Mouse (Mus musculus) midbrain, embryonic 11.5 days (tissue): ENCODE data around the gene Tmem269. TPM values are rescaled to one million over a fixed set of nuclear protein-coding genes. Genes with fewer than 3 reads are reported as not detected.

Experiments
- ATAC-seq: fragments of 200-750 bp; cut with Nextera tagmentation; 2 replicates; pipeline ENCODE4 v1.8.0; 2017; ENCODE audit warnings: moderate TSS enrichment, moderate library complexity; ENCODE audit not compliant: low FRiP score
- DNase-seq: peaks from one replicate; pipeline ENCODE4 v3.0.0; 2015; ENCODE audit warnings: low spot score; ENCODE audit errors: missing footprints
- H3K27ac ChIP-seq: fragments of 300-500 bp; sonication (generic); 2 replicates; pipeline ENCODE4 v1.5.1; 2014; ENCODE audit warnings: low read depth, low read length
- H3K27me3 ChIP-seq: fragments of 300-500 bp; sonication (generic); 2 replicates; pipeline ENCODE4 v1.6.1; 2014; ENCODE audit warnings: mild to moderate bottlenecking, low read length, moderate library complexity, mixed read lengths; ENCODE audit not compliant: control insufficient read depth, insufficient read depth
- H3K36me3 ChIP-seq: fragments of 300-500 bp; sonication (generic); 2 replicates; pipeline ENCODE4 v1.6.1; 2014; ENCODE audit warnings: mild to moderate bottlenecking, low read length, moderate library complexity, mixed read lengths; ENCODE audit not compliant: control insufficient read depth, insufficient read depth
- H3K4me1 ChIP-seq: fragments of 300-500 bp; sonication (generic); 2 replicates; pipeline ENCODE4 v1.6.1; 2014; ENCODE audit warnings: low read length; ENCODE audit not compliant: control insufficient read depth, insufficient read depth
- H3K4me2 ChIP-seq: fragments of 300-500 bp; sonication (generic); 2 replicates; pipeline ENCODE4 v1.6.1; 2014; ENCODE audit warnings: mild to moderate bottlenecking, moderate library complexity
- H3K4me3 ChIP-seq: fragments of 300-500 bp; sonication (generic); 2 replicates; pipeline ENCODE4 v1.5.1; 2014; ENCODE audit warnings: low read depth, low read length
- H3K9ac ChIP-seq: fragments of 300-500 bp; sonication (generic); 2 replicates; pipeline ENCODE4 v1.6.1; 2014; ENCODE audit warnings: low read length
- H3K9me3 ChIP-seq: fragments of 300-500 bp; sonication (generic); 2 replicates; pipeline ENCODE4 v1.6.1; 2016; ENCODE audit warnings: low read length; ENCODE audit not compliant: control insufficient read depth
- WGBS: fragments of 180-500 bp; shearing (Covaris S2); extraction: QIAGEN DNeasy Blood & Tissue Kit; methylation state at CpG from one replicate; pipeline ENCODE4 v1.1.7; 2014; 5-methylcytosine and 5-hydroxymethylcytosine counted together
- polyA plus RNA-seq: library from polyadenylated mRNA; unstranded; fragments of >200 nt; fragmentation: Nextera tagmentation; extraction: Ambion mirVana; gene quantifications from 2 replicates; pipeline ENCODE4 v1.2.1, GENCODE M21; 2014

The Tmem269 gene
- polyA plus RNA-seq, 1 experiment from 2014 or later, result 0.31 TPM

GRCm38 (mm10) chr4:119191273-119191672 is 26.7 kb downstream of the Tmem269 start:
- Histone ChIP-seq H3K4me3 (no peak overlapping the region), H3K4me1 (peaks cover 4% of the 10 kb centered on the region), H3K9me3 (no peaks in the 10 kb centered on the region), H3K4me2 (no peak overlapping the region; the same call in 1 of the 2 replicates), H3K27ac (no peak overlapping the region), H3K9ac (no peak overlapping the region), H3K27me3 (no peaks in the 10 kb centered on the region), H3K36me3 (no peaks in the 10 kb centered on the region)
- ATAC-seq (no peak), DNase-seq (no peak)
- WGBS, result 77% methylated on average over 3 of the region's 3 CpGs

DNA sequence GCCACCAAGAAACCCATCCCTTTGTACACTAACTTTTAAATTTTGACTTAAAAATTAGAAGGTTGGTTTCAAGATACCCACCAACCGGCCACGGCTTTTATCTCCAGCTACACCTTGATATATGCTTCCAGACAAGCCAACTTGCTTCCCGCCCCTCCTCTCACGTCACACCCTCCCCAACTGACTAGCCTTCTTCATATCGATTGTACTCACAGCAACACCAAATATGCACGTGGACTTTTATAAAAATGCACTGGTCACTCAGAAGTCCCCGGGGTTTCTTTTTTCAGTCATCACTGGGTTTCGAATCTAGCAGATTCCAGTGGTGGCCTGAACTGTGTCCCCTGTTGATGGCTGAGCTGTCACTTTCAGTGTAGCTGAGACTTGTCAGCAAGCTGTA is 27.4 kb downstream of the Tmem269 start:
- no peaks in the 10 kb centered on the region for H3K36me3 ChIP-seq
- H3K9ac ChIP-seq, result no peak overlapping the region
- 83% methylated on average over 8 of the region's 8 CpGs for WGBS
- H3K4me2 ChIP-seq, result peak overlapping the region; percentile 4; the same call in 1 of the 2 replicates
- no peak overlapping the region for H3K27ac ChIP-seq
- H3K4me1 ChIP-seq, result no peaks in the 10 kb centered on the region
- H3K27me3 ChIP-seq, result no peaks in the 10 kb centered on the region
- no peak for DNase-seq
- ATAC-seq, result no peak
- H3K9me3 ChIP-seq, result no peaks in the 10 kb centered on the region
- no peak overlapping the region for H3K4me3 ChIP-seq

GRCm38 (mm10) chr4:119189864-119190263 is 28.2 kb downstream of the Tmem269 start, which contains the start of gene Ermap:
Gene Ermap, minus strand, starts transcription at chr4:119190011.
- 0 out of 2 replicates have a peak within 1 kb of the TSS, but pooled peaks have one; percentile 30 for H3K27ac ChIP-seq
- H3K4me1 ChIP-seq, result no peaks in the 10 kb centered on the region
- H3K27me3 ChIP-seq, result no peaks in the 10 kb centered on the region
- no peak for DNase-seq
- 77% methylated on average over 6 of the region's 6 CpGs for WGBS
- H3K9me3 ChIP-seq, result no peaks in the 10 kb centered on the region
- H3K36me3 ChIP-seq, result no peaks in the 10 kb centered on the region
- ATAC-seq, result no peak
- H3K9ac ChIP-seq, result no peak within 1 kb of the TSS
- no peak within 1 kb of the TSS for H3K4me3 ChIP-seq
- peak within 1 kb of the TSS; percentile 4; the same call in 1 of the 2 replicates for H3K4me2 ChIP-seq

- H3K27me3 ChIP-seq, result no peaks in the 10 kb centered on the region
- ATAC-seq (no peak), DNase-seq (no peak)
- H3K4me2 ChIP-seq, result no peak overlapping the region
- 57% methylated on average over 6 of the region's 6 CpGs for WGBS
- H3K36me3 ChIP-seq, result no peaks in the 10 kb centered on the region
- no peaks in the 10 kb centered on the region for H3K9me3 ChIP-seq
- 0 out of 2 replicates have a peak overlapping the region, but pooled peaks have one; percentile 30 for H3K27ac ChIP-seq
- H3K4me1 ChIP-seq, result no peaks in the 10 kb centered on the region
- H3K4me3 ChIP-seq, result no peak overlapping the region
- H3K9ac ChIP-seq, result no peak overlapping the region
Measured at GRCm38 (mm10) chr4:119189392-119189791, 28.6 kb downstream of the Tmem269 start.

- Histone ChIP-seq H3K27ac (no peak overlapping the region), H3K4me2 (no peak overlapping the region), H3K27me3 (no peaks in the 10 kb centered on the region), H3K4me3 (no peak overlapping the region), H3K9me3 (no peaks in the 10 kb centered on the region), H3K9ac (no peak overlapping the region), H3K4me1 (no peaks in the 10 kb centered on the region), H3K36me3 (no peaks in the 10 kb centered on the region)
- 58% methylated on average over 11 of the region's 11 CpGs for WGBS
- no peak for ATAC-seq
- peak; percentile 28 for DNase-seq
Measured at GRCm38 (mm10) chr4:119188060-119188785, 29.8 kb downstream of the Tmem269 start.

- Histone ChIP-seq H3K27me3 (no peaks in the 10 kb centered on the region), H3K9me3 (no peaks in the 10 kb centered on the region), H3K27ac (no peak overlapping the region), H3K9ac (no peak overlapping the region), H3K4me3 (no peak overlapping the region), H3K36me3 (no peaks in the 10 kb centered on the region), H3K4me2 (no peak overlapping the region), H3K4me1 (no peaks in the 10 kb centered on the region)
- WGBS, result 82% methylated on average over 4 of the region's 4 CpGs
- DNase-seq, result no peak
- ATAC-seq, result no peak
Measured at GRCm38 (mm10) chr4:119185771-119186170, 32.2 kb downstream of the Tmem269 start.

DNA sequence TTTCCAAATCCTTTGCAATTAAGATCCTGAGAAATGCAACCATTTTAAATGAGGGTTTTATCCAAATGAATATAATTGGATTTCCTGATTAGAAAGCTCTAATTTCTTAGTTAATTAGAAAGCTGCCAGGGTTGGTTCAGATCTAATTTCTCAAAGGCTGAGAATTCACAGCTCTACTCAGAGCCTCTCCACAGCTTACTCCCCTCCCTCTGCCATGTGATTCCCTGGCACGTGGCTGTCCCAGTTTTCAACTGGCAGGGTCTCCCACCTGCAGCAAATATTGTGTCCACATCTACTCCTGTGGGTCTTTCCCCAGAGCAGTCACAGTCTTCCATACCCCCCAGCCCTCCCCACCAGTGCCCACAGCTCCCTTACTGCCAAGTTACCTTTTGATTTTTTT is 34.5 kb downstream of the Tmem269 start:
- Histone ChIP-seq H3K27me3 (no peaks in the 10 kb centered on the region), H3K36me3 (no peaks in the 10 kb centered on the region), H3K4me2 (no peak overlapping the region), H3K9ac (no peak overlapping the region), H3K4me1 (no peaks in the 10 kb centered on the region), H3K27ac (no peak overlapping the region), H3K4me3 (no peak overlapping the region), H3K9me3 (no peaks in the 10 kb centered on the region)
- ATAC-seq (no peak), DNase-seq (no peak)
- 43% methylated on average over 1 of the region's 1 CpGs for WGBS

DNA sequence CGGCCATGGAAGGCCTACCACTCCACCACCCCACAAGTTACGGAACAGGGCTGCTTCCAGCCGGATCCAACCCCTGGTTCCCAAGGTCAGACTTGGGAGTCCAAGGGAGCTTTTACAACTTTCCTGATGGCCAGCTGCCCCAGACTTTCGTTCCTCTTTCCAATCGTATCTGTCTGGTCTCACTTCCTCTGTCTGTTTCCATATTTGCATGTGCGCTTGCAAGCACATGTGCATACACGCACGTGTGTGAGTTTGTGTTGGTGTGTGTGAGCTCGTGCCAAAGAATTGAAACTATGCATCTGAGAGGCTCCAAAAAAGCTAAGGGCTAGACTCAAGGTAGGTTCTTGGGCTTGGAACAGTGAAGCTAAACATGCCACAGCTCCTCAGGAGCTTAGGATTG is 36.6 kb downstream of the Tmem269 start:
- no peak overlapping the region for H3K27ac ChIP-seq
- ATAC-seq, result no peak
- H3K27me3 ChIP-seq, result no peaks in the 10 kb centered on the region
- 89% methylated on average over 9 of the region's 9 CpGs for WGBS
- H3K9me3 ChIP-seq, result no peaks in the 10 kb centered on the region
- H3K4me3 ChIP-seq, result no peak overlapping the region
- no peaks in the 10 kb centered on the region for H3K36me3 ChIP-seq
- H3K4me2 ChIP-seq, result no peak overlapping the region
- no peak for DNase-seq
- no peaks in the 10 kb centered on the region for H3K4me1 ChIP-seq
- no peak overlapping the region for H3K9ac ChIP-seq

DNA sequence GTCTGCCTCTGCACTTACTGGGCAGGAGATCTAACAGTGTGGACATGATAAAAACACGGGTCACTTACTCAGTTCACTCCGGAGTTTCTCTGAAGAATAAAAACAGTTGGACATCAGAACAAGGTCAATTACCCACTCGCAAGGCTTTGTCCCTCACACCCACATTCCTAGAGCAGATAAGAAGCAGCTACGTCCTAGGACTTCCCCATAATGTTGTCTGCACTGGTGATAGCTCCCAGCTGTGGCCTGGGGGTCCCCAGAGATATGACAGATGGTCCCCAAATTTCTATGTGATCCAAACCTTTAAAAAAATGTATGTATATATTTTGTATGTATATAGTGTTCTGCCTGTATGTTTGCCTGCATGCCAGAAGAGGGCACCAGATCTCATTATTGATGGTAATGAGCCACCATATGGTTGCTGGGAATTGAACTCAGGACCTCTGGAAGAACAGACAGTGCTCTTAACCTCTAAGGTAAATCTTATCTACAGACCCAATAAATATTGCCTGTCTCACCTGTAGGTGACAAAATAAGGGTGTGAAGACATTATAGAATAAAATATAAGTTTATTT is 37.8 kb downstream of the Tmem269 start:
- no peak overlapping the region for H3K4me2 ChIP-seq
- DNase-seq (no peak), ATAC-seq (no peak)
- WGBS, result 55% methylated on average over 4 of the region's 4 CpGs
- H3K4me1 ChIP-seq, result no peaks in the 10 kb centered on the region
- H3K9me3 ChIP-seq, result no peaks in the 10 kb centered on the region
- H3K4me3 ChIP-seq, result no peak overlapping the region
- H3K36me3 ChIP-seq, result no peaks in the 10 kb centered on the region
- H3K9ac ChIP-seq, result no peak overlapping the region
- no peaks in the 10 kb centered on the region for H3K27me3 ChIP-seq
- no peak overlapping the region for H3K27ac ChIP-seq
